In genomic region chrX:13730785-13731184, GRCm38 (mm10) we compare ENCODE assay signal across 4 mouse cellular contexts.
DNase-seq lines count a peak whose midpoint lies in the region; ATAC-seq and TF ChIP-seq lines count a peak whose summit lies in the region.
"Not testable (repeated sequence)": the region's sequence is repeated elsewhere in the genome, so short reads cannot be mapped to it uniquely, and the experiment has no call there.

No protein-coding gene starts in this region.

- H3K4me1 ChIP-seq in MEL (ENCODE audit: control insufficient read depth in 1 of 2, insufficient read depth in 2 of 2, low read length in 2 of 2) = peaks cover 9 to 12% of the 10 kb centered on the region in 2 experiments

- not testable (repeated sequence) for TF ChIP-seq POLR2A in MEL (IDR thresholded peaks at IDR 0.05; ENCODE audit: control insufficient read depth in 1 of 2, insufficient read depth in 1 of 2, low read depth in 1 of 2, low read length in 2 of 2, poor library complexity in 1 of 2)

- not testable (repeated sequence) for H3K4me3 ChIP-seq in MEL (ENCODE audit: control insufficient read depth in 1 of 2, insufficient read depth in 1 of 2, low read depth in 2 of 2, low read length in 2 of 2)

- H3K9ac ChIP-seq in MEL (ENCODE audit: control insufficient read depth, low read depth, low read length, poor library complexity, severe bottlenecking) = not testable (repeated sequence)

- peak; percentile 50 for DNase-seq in MEL (ENCODE audit: low read depth, low spot score)
- DNase-seq in heart, adult 11 months = peak; percentile 76

- not testable (repeated sequence) for TF ChIP-seq RAD21 in MEL (IDR thresholded peaks at IDR 0.05; ENCODE audit: low read depth, low read length)

- H3K27ac ChIP-seq in MEL (ENCODE audit: control insufficient read depth, low read depth, low read length) = not testable (repeated sequence)

- H3K9me3 ChIP-seq in MEL (replicated peaks; ENCODE audit: insufficient read depth, low read length) = not testable (repeated sequence)

- TF ChIP-seq CTCF in MEL (IDR thresholded peaks at IDR 0.05 in 2 of 3, conservative IDR thresholded peaks at IDR 0.05 in 1 of 3; ENCODE audit: control insufficient read depth in 1 of 3, insufficient read depth in 1 of 3, low read depth in 2 of 3, low read length in 3 of 3, poor library complexity in 1 of 3, severe bottlenecking in 1 of 3) = not testable (repeated sequence)

- ATAC-seq in common myeloid progenitor, adult 5-6 weeks (replicated peaks; ENCODE audit: low read depth, poor library complexity, severe bottlenecking) = 0 out of 2 replicates have a peak, but pooled peaks have one; percentile 11
- peak; percentile 53; the same call in 1 of the 2 replicates for ATAC-seq in granulocyte monocyte progenitor cell, adult 5-6 weeks (replicated peaks; ENCODE audit: poor library complexity, severe bottlenecking)

- not testable (repeated sequence) for H3K79me2 ChIP-seq in MEL (ENCODE audit: control insufficient read depth, insufficient read depth, low read length, poor library complexity)

- not testable (repeated sequence) for H3K27me3 ChIP-seq in MEL (ENCODE audit: control insufficient read depth in 1 of 2, insufficient read depth in 2 of 2, low read length in 2 of 2)

- peaks cover 0 to 20% of the 10 kb centered on the region in 2 experiments; a peak in 2 of 4 replicates for H3K36me3 ChIP-seq in MEL (ENCODE audit: control insufficient read depth in 1 of 2, insufficient read depth in 2 of 2, low read length in 2 of 2)

- TF ChIP-seq EP300 in MEL (IDR thresholded peaks at IDR 0.05; ENCODE audit: low read depth in 1 of 2, low read length in 2 of 2) = 0 out of 4 replicates have a peak, but pooled peaks of 1 of the 2 experiments have one; percentile 13
